10 mouse cellular contexts compared by ENCODE assay signal in the genomic region with DNA sequence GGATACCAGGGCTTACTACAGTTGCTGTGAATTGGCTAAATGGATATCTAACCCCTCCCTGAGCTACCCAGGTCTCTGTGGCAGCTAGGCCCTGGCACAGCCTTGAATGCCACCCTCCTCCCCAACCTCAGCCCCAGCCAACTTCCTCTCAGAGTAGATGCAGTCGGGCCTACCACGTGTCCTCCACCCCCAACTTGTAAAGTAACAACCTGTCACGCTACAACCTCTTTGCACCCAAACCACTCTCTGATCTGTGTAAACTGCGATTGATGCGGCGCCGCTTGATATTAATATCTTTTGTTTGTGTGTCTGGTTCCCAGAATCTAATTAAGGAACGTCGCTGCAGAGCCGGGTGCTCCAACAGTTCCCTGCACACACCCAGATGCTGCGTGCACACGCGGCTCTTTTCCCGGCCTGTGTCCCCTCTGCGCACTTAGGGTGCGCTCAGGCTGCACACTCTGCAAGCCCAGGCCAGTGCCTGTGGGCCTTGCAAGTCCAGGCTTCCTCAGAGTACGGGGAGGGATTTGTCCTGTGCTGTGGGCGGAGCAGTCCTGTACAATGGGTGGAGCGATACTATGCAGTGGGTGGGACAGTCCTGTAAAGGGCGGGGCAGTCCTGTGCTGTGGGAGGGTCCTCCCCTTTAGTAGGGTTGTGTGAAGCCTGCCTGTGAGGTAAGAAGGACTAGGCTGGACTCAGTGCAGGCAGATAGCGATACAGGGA. TPM values are rescaled to one million over a fixed set of nuclear protein-coding genes. Genes with fewer than 3 reads are reported as not detected.
DNase-seq lines count a peak whose midpoint lies in the region; ATAC-seq and TF ChIP-seq lines count a peak whose summit lies in the region.
"Had no signal": no experiment of that assay in that cellular context is flagged by ENCODE, and none has a peak within 500 bp of the region (broad histone marks: within the 10 kb centered on the region; RNA-seq: fewer than 3 reads in every experiment).

No protein-coding gene starts in this region.

- no peaks in the 10 kb centered on the region for H3K9me3 ChIP-seq in heart, embryonic 12.5 days (replicated peaks)
- no peaks in the 10 kb centered on the region for H3K9me3 ChIP-seq in hindbrain, postnatal 0 days (ENCODE audit: low read length)
- H3K9me3 ChIP-seq in midbrain, embryonic 13.5 days, result no peaks in the 10 kb centered on the region

- 0 out of 2 replicates have a peak overlapping the region, but pooled peaks have one; percentile 2 for H3K4me2 ChIP-seq in heart, embryonic 12.5 days
- no peak overlapping the region for H3K4me2 ChIP-seq in hindbrain, postnatal 0 days (ENCODE audit: low read depth, low read length)
- H3K4me2 ChIP-seq in midbrain, embryonic 13.5 days (replicated peaks), result no peak overlapping the region; the same call in 1 of the 2 replicates

- ATAC-seq in heart, embryonic 12.5 days (ENCODE audit: insufficient number of reproducible peaks, low FRiP score), result peak; percentile 65
- peak; percentile 36; the same call in 1 of the 2 replicates for ATAC-seq in hindbrain, postnatal 0 days
- peak; percentile 66 for ATAC-seq in midbrain, embryonic 13.5 days
- no peak for ATAC-seq in activated CD4-positive, CD25-positive, alpha-beta regulatory T cell, adult 4 months
- ATAC-seq: Patski had no signal

- H3K9ac ChIP-seq in heart, embryonic 12.5 days, result no peak overlapping the region
- no peak overlapping the region for H3K9ac ChIP-seq in hindbrain, postnatal 0 days (replicated peaks; ENCODE audit: low read length)
- no peak overlapping the region for H3K9ac ChIP-seq in midbrain, embryonic 13.5 days (replicated peaks)

- H3K36me3 ChIP-seq in heart, embryonic 12.5 days, result no peaks in the 10 kb centered on the region
- no peaks in the 10 kb centered on the region for H3K36me3 ChIP-seq in hindbrain, postnatal 0 days (ENCODE audit: insufficient read depth, low read length)
- no peaks in the 10 kb centered on the region for H3K36me3 ChIP-seq in midbrain, embryonic 13.5 days

- H3K27me3 ChIP-seq in heart, embryonic 12.5 days (replicated peaks), result peaks cover 74% of the 10 kb centered on the region
- H3K27me3 ChIP-seq in hindbrain, postnatal 0 days (ENCODE audit: insufficient read depth, low read length), result 0 out of 2 replicates have a peak, but pooled peaks cover 2% of the 10 kb centered on the region
- peaks cover 47% of the 10 kb centered on the region for H3K27me3 ChIP-seq in midbrain, embryonic 13.5 days

- peaks cover 9% of the 10 kb centered on the region; the same call in 1 of the 2 replicates for H3K4me1 ChIP-seq in heart, embryonic 12.5 days (replicated peaks)
- H3K4me1 ChIP-seq in hindbrain, postnatal 0 days (ENCODE audit: insufficient read depth, low read length), result peaks cover 3% of the 10 kb centered on the region; the same call in 1 of the 2 replicates
- peaks cover 30% of the 10 kb centered on the region for H3K4me1 ChIP-seq in midbrain, embryonic 13.5 days (replicated peaks)

- H3K27ac ChIP-seq in heart, embryonic 12.5 days (ENCODE audit: poor library complexity, severe bottlenecking), result no peak overlapping the region
- no peak overlapping the region for H3K27ac ChIP-seq in hindbrain, postnatal 0 days
- H3K27ac ChIP-seq in midbrain, embryonic 13.5 days, result no peak overlapping the region
- H3K27ac ChIP-seq: macrophage had no signal

- no peak for TF ChIP-seq CTCF in hindbrain, postnatal 0 days (IDR thresholded peaks at IDR 0.05; ENCODE audit: low read depth)

- 29% methylated on average over 21 of the region's 21 CpGs for WGBS in heart, embryonic 12.5 days
- 19% methylated on average over 21 of the region's 21 CpGs for WGBS in hindbrain, postnatal 0 days
- 28% methylated on average over 21 of the region's 21 CpGs for WGBS in midbrain, embryonic 13.5 days

- H3K4me3 ChIP-seq in heart, embryonic 12.5 days, result no peak overlapping the region
- no peak overlapping the region for H3K4me3 ChIP-seq in hindbrain, postnatal 0 days (ENCODE audit: low read length)
- no peak overlapping the region for H3K4me3 ChIP-seq in midbrain, embryonic 13.5 days (replicated peaks)

- DNase-seq in heart, postnatal 4 days, result no peak
- peak; percentile 79 for DNase-seq in 416B (ENCODE audit: low read depth)
- peak; percentile 77 for DNase-seq in embryo, embryonic 9.5 days (ENCODE audit: extremely low spot score)
- peak; percentile 44 for DNase-seq in hindbrain, postnatal 0 days (ENCODE audit: low spot score)
- DNase-seq in cerebellum, adult 8-10 months, result no peak

RNA-seq across cellular contexts. Expression of gene Micall2, which starts 49.4 kb away (rescaled TPM):
- polyA plus RNA-seq in heart, embryonic 12.5 days (2016; fragmentation: Nextera tagmentation; extraction: Ambion mirVana), result 2.1 and 3.4 TPM in 2 replicates
- 1 to 10 TPM; 4.7 to 5.6 TPM for total RNA-seq in heart, postnatal 4 days (2021)
- total RNA-seq in hindbrain, postnatal 0 days (2014; rRNA removed), result 11.0 and 13.9 TPM in 2 replicates
- polyA plus RNA-seq in hindbrain, postnatal 0 days (2015; fragmentation: Nextera tagmentation; extraction: Ambion mirVana), result 8.8 and 10.7 TPM in 2 replicates
- polyA plus RNA-seq in midbrain, embryonic 13.5 days (2015; fragmentation: Nextera tagmentation; extraction: Ambion mirVana), result 7.5 and 8.9 TPM in 2 replicates
- polyA plus RNA-seq in activated CD4-positive, CD25-positive, alpha-beta regulatory T cell, adult 4 months (2017; shearing (Covaris generic)), result not detected

Comparison
In these comparisons a context has a peak if more than half of its experiments do, and no peak if none do; other contexts are left out.
1. DNase-seq: peak in 416B (single experiment), embryo, embryonic 9.5 days (single experiment) and hindbrain, postnatal 0 days (single experiment); none in heart, postnatal 4 days (single experiment) and cerebellum, adult 8-10 months (single experiment).